Mouse (Mus musculus): Measurements from ENCODE around the gene Tspan2.

DNA sequence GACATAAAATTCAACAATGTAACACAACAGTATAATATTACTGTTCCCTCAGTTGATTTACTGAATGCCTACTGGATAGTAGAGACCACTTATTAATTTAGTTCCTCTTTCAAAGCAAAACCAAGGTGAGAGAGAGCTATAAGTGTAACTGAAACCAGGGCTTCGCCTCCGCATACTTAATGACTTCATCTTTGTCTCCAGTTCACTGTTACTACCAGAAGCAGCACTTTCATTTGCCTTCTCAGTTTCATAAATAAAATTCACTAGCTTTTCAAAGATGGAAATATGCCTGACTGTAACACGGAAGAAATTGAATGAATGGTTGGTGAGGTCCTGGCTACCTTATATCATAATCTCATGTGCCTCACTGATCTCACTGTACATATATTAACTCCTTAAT lies 1.3 kb upstream of the Tspan2 start:
- no peak for TF ChIP-seq CTCF (IDR thresholded peaks at IDR 0.05; ENCODE audit: low read depth, low read length)
- TF ChIP-seq POLR2A (IDR thresholded peaks at IDR 0.05; ENCODE audit: extremely low read depth, insufficient read depth, low read length): no peak

All from liver, adult 2 months (tissue).